Comparison of ENCODE assay signal across 8 mouse cellular contexts in the genomic region with DNA sequence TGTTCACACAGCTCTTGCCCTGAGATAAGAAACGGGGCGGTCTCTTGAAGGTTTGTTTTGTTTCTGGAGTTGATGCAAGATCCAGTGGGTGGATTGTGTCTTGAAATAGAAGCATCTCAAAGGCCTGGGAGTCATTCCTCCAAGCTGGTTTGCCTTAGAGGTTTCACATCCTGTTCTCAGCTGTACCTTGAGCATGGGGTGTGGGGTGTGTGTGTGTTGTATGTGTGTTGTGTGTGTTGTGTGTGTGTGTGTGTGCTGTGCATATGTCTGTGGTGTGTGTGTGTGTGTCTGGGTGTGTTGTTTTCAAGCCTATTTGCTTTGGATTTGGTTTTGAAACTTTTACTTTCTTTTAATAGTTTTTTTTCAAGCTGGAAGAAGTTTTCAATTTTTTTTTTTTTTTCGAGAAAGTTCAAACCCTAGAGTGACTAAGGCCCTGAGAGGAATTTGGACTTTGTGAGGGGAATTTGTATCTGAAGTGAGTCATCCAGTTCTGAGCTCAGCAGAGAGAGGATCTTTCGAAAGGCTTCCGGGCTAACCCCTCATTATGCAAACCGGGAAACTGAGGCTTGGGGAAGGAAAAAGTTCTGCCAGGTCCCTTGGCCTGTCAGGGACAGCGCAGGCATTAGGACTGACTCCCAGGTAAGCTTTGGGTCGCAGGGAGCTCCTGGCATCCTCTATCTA. TPM values are rescaled to one million over a fixed set of nuclear protein-coding genes. Genes with fewer than 3 reads are reported as not detected.
DNase-seq lines count a peak whose midpoint lies in the region; ATAC-seq and TF ChIP-seq lines count a peak whose summit lies in the region.

No protein-coding gene starts in this region.

- peaks cover 35% of the 10 kb centered on the region; the same call in 1 of the 2 replicates for H3K4me1 ChIP-seq in spleen, adult 2 months (ENCODE audit: control insufficient read depth, insufficient read depth, insufficient read length)
- H3K4me1 ChIP-seq in stomach, embryonic 14.5 days (ENCODE audit: control insufficient read depth, insufficient read depth, low read length) = peaks cover 2% of the 10 kb centered on the region; the same call in 1 of the 2 replicates
- no peaks in the 10 kb centered on the region for H3K4me1 ChIP-seq in hindbrain, embryonic 13.5 days (replicated peaks)

- WGBS in spleen, adult 2 months = 51% methylated on average over 8 of the region's 8 CpGs
- 53% methylated on average over 8 of the region's 8 CpGs for WGBS in stomach, embryonic 14.5 days
- 77% methylated on average over 8 of the region's 8 CpGs for WGBS in hindbrain, embryonic 13.5 days

- ATAC-seq in stomach, embryonic 14.5 days (ENCODE audit: insufficient number of reproducible peaks, insufficient read depth, low FRiP score, low read depth) = no peak
- no peak for ATAC-seq in hindbrain, embryonic 13.5 days (ENCODE audit: low FRiP score)

- no peak overlapping the region for H3K4me2 ChIP-seq in stomach, embryonic 14.5 days (replicated peaks; ENCODE audit: low read depth, low read length)
- H3K4me2 ChIP-seq in hindbrain, embryonic 13.5 days = no peak overlapping the region

- TF ChIP-seq CTCF in spleen, adult 2 months (IDR thresholded peaks at IDR 0.05; ENCODE audit: extremely low read depth, insufficient read depth, insufficient read length, insufficient replicate concordance) = no peak

- no peak overlapping the region for H3K4me3 ChIP-seq in spleen, adult 2 months (ENCODE audit: extremely low read depth, insufficient read depth, insufficient read length)
- H3K4me3 ChIP-seq in stomach, embryonic 14.5 days (ENCODE audit: low read depth, low read length) = no peak overlapping the region
- H3K4me3 ChIP-seq in hindbrain, embryonic 13.5 days = no peak overlapping the region

- H3K9ac ChIP-seq in stomach, embryonic 14.5 days (replicated peaks; ENCODE audit: low read depth, low read length) = no peak overlapping the region
- H3K9ac ChIP-seq in hindbrain, embryonic 13.5 days = no peak overlapping the region; the same call in 1 of the 2 replicates

- no peaks in the 10 kb centered on the region for H3K9me3 ChIP-seq in stomach, embryonic 14.5 days (ENCODE audit: control insufficient read depth, low read depth, low read length)
- no peaks in the 10 kb centered on the region for H3K9me3 ChIP-seq in hindbrain, embryonic 13.5 days

- no peaks in the 10 kb centered on the region for H3K27me3 ChIP-seq in spleen, adult 2 months (ENCODE audit: control insufficient read depth, insufficient read depth, low read length)
- H3K27me3 ChIP-seq in stomach, embryonic 14.5 days (ENCODE audit: control insufficient read depth, insufficient read depth, low read length) = no peaks in the 10 kb centered on the region
- H3K27me3 ChIP-seq in hindbrain, embryonic 13.5 days = no peaks in the 10 kb centered on the region

- TF ChIP-seq POLR2A in spleen, adult 2 months (IDR thresholded peaks at IDR 0.05; ENCODE audit: low read depth, low read length) = no peak

- H3K36me3 ChIP-seq in spleen, adult 2 months (ENCODE audit: control insufficient read depth, insufficient read depth, low read length) = no peaks in the 10 kb centered on the region
- H3K36me3 ChIP-seq in stomach, embryonic 14.5 days (ENCODE audit: control insufficient read depth, insufficient read depth, low read length) = no peaks in the 10 kb centered on the region
- H3K36me3 ChIP-seq in hindbrain, embryonic 13.5 days = no peaks in the 10 kb centered on the region

- H3K27ac ChIP-seq in spleen, adult 2 months (ENCODE audit: insufficient read depth, low read length) = peak overlapping the region; percentile 36; the same call in 1 of the 2 replicates
- 0 out of 2 replicates have a peak overlapping the region, but pooled peaks have one; percentile 22 for H3K27ac ChIP-seq in stomach, embryonic 14.5 days (ENCODE audit: low read length)
- no peak overlapping the region for H3K27ac ChIP-seq in hindbrain, embryonic 13.5 days

- peak; percentile 43 to 77 for DNase-seq in adrenal gland, adult (ENCODE audit: inconsistent age in 2 of 2, low spot score in 1 of 2)
- no peak for DNase-seq in adrenal gland, postnatal 10 days
- no peak for DNase-seq in spleen, adult 2 months (ENCODE audit: low read depth in 1 of 2, low spot score in 2 of 2)
- DNase-seq in spleen, adult 12 weeks (ENCODE audit: low spot score) = no peak
- DNase-seq in heart, postnatal 4 days = peak; percentile 22
- DNase-seq in spleen, postnatal 36 days (ENCODE audit: low spot score in 2 of 2) = no peak

RNA-seq across cellular contexts. Expression of a gene that starts 20.0 kb away (rescaled TPM):
- total RNA-seq in adrenal gland, postnatal 10 days (2021) = 100 to 1,000 TPM in 1 of 2 experiments, 10 to 100 TPM in 1; 97.2 to 110 TPM
- 138 and 195 TPM in 2 replicates for polyA plus RNA-seq in spleen, adult 2 months (2012; rRNA removed)
- 10 to 100 TPM; 96.2 to 97.8 TPM for total RNA-seq in heart, postnatal 4 days (2021)
- polyA plus RNA-seq in stomach, embryonic 14.5 days (2014; fragmentation: Nextera tagmentation; extraction: Ambion mirVana) = 384 and 404 TPM in 2 replicates
- 234 and 269 TPM in 2 replicates for polyA plus RNA-seq in hindbrain, embryonic 13.5 days (2015; fragmentation: Nextera tagmentation; extraction: Ambion mirVana)

RNA-seq across cellular contexts. Expression of a gene that starts 48.9 kb away (rescaled TPM):
- 10 to 100 TPM in 1 of 2 experiments, 1 to 10 TPM in 1; 7.9 to 14.8 TPM for total RNA-seq in adrenal gland, postnatal 10 days (2021)
- 32.1 and 33.5 TPM in 2 replicates for polyA plus RNA-seq in spleen, adult 2 months (2012; rRNA removed)
- 1 to 10 TPM; 5.8 to 9.7 TPM for total RNA-seq in heart, postnatal 4 days (2021)
- 3.5 and 4.4 TPM in 2 replicates for polyA plus RNA-seq in stomach, embryonic 14.5 days (2014; fragmentation: Nextera tagmentation; extraction: Ambion mirVana)
- polyA plus RNA-seq in hindbrain, embryonic 13.5 days (2015; fragmentation: Nextera tagmentation; extraction: Ambion mirVana) = 2.7 and 3.2 TPM in 2 replicates

Comparison
In these comparisons a context has a peak if more than half of its experiments do, and no peak if none do; other contexts are left out.
1. DNase-seq: peak in adrenal gland, adult (2 of 2) and heart, postnatal 4 days (single experiment); none in adrenal gland, postnatal 10 days (single experiment), spleen, adult 2 months (0 of 2), spleen, adult 12 weeks (single experiment) and spleen, postnatal 36 days (0 of 2).